Mouse (Mus musculus) spleen, adult 2 months (tissue): ENCODE data around the gene Gm44511. TPM values are rescaled to one million over a fixed set of nuclear protein-coding genes. Genes with fewer than 3 reads are reported as not detected.

ENCODE experiments used
- DNase-seq, 2 experiments: peaks; one replicate each; pipeline versions ENCODE4 v3.0.0 to v3.0.0-alpha.2; 2012 to 2021; ENCODE audit warnings: low spot score in 2 of 2, low read depth in 1 of 2
- H3K27ac ChIP-seq: fragments of 200-500 bp; 2 replicates; pipeline ENCODE4 v1.5.1; 2012; ENCODE audit warnings: low read length, inconsistent platforms; ENCODE audit not compliant: insufficient read depth
- H3K27me3 ChIP-seq: fragments of 200-500 bp; 2 replicates; pipeline ENCODE4 v1.6.1; 2012; ENCODE audit warnings: mild to moderate bottlenecking, moderate library complexity, low read length, inconsistent platforms; ENCODE audit not compliant: control insufficient read depth, insufficient read depth
- H3K36me3 ChIP-seq: fragments of 200-500 bp; 2 replicates; pipeline ENCODE4 v1.6.1; 2012; ENCODE audit warnings: mild to moderate bottlenecking, low read length, inconsistent platforms; ENCODE audit not compliant: control insufficient read depth, insufficient read depth
- H3K4me1 ChIP-seq: fragments of 200-500 bp; 2 replicates; pipeline ENCODE4 v1.6.1; 2011; ENCODE audit warnings: inconsistent platforms; ENCODE audit not compliant: control insufficient read depth, insufficient read depth, insufficient read length
- H3K4me3 ChIP-seq: fragments of 200-500 bp; 2 replicates; pipeline ENCODE4 v1.5.1; 2011; ENCODE audit warnings: mild to moderate bottlenecking, inconsistent platforms; ENCODE audit not compliant: insufficient read depth, insufficient read length; ENCODE audit errors: extremely low read depth
- CTCF ChIP-seq: fragments of 200-500 bp; IDR thresholded peaks from 2 replicates; pipeline ENCODE4 v1.5.1; 2011; ENCODE audit warnings: mild to moderate bottlenecking, inconsistent platforms; ENCODE audit not compliant: insufficient read depth, insufficient read length, insufficient replicate concordance; ENCODE audit errors: extremely low read depth
- POLR2A ChIP-seq: fragments of 200-500 bp; IDR thresholded peaks from 2 replicates; pipeline ENCODE4 v1.6.1; 2011; ENCODE audit warnings: low read depth, low read length, inconsistent platforms
- WGBS: fragments of 180-500 bp; shearing (Covaris S2); methylation state at CpG from one replicate; pipeline ENCODE4 v1.1.7; 2018; 5-methylcytosine and 5-hydroxymethylcytosine counted together
- polyA plus RNA-seq: library from polyadenylated mRNA; depleted of rRNA; stranded (reverse); fragments of >200 nt; gene quantifications from 2 replicates; pipeline ENCODE4 v1.2.3, GENCODE M21; 2012; rRNA removed

Gm44511 gene
- polyA plus RNA-seq = 0.23 and 0.53 TPM in 2 replicates

GRCm38 (mm10) chr6:128826132-128826531, at the start of gene Gm44511, which contains the start of gene Klrb1b:
TSS of gene Gm44511 (minus strand) at chr6:128826315.
TSS of gene Klrb1b (minus strand) at chr6:128826331.
- TF ChIP-seq POLR2A (no peak), CTCF (no peak)
- no peaks in the 10 kb centered on the region for H3K27me3 ChIP-seq
- 77% methylated on average over 6 of the region's 6 CpGs for WGBS
- no peak within 1 kb of the TSS for H3K27ac ChIP-seq
- no peak within 1 kb of the TSS for H3K4me3 ChIP-seq
- DNase-seq = no peak
- H3K36me3 ChIP-seq = no peaks in the 10 kb centered on the region
- H3K4me1 ChIP-seq = no peaks in the 10 kb centered on the region

GRCm38 (mm10) chr6:128871910-128872610, 45.9 kb upstream of the Gm44511 start:
- no peaks in the 10 kb centered on the region for H3K27me3 ChIP-seq
- WGBS = 84% methylated on average over 1 of the region's 1 CpGs
- no peak for TF ChIP-seq POLR2A
- TF ChIP-seq CTCF = no peak
- no peak overlapping the region for H3K27ac ChIP-seq
- no peak for DNase-seq
- H3K4me1 ChIP-seq = peaks cover 5% of the 10 kb centered on the region
- H3K36me3 ChIP-seq = no peaks in the 10 kb centered on the region; the same call in 1 of the 2 replicates
- H3K4me3 ChIP-seq = no peak overlapping the region

GRCm38 (mm10) chr6:128868861-128869260, 42.7 kb upstream of the Gm44511 start:
- Histone ChIP-seq H3K27ac (no peak overlapping the region; the same call in 1 of the 2 replicates), H3K4me3 (no peak overlapping the region), H3K4me1 (peaks cover 5% of the 10 kb centered on the region), H3K36me3 (no peaks in the 10 kb centered on the region; the same call in 1 of the 2 replicates), H3K27me3 (no peaks in the 10 kb centered on the region)
- no peak for TF ChIP-seq POLR2A
- no peak for TF ChIP-seq CTCF
- 43% methylated on average over 3 of the region's 3 CpGs for WGBS
- no peak for DNase-seq

- no peak overlapping the region for H3K4me3 ChIP-seq
- peaks cover 2% of the 10 kb centered on the region; the same call in 1 of the 2 replicates for H3K36me3 ChIP-seq
- H3K27ac ChIP-seq = peak overlapping the region; percentile 20
- peaks cover 13% of the 10 kb centered on the region; the same call in 1 of the 2 replicates for H3K4me1 ChIP-seq
- TF ChIP-seq CTCF = no peak
- TF ChIP-seq POLR2A = no peak
- H3K27me3 ChIP-seq = no peaks in the 10 kb centered on the region
- WGBS = 88% methylated on average over 2 of the region's 2 CpGs
- DNase-seq = no peak
These were observed 31.9 kb upstream of the Gm44511 start for GRCm38 (mm10) chr6:128857976-128858375.

- peak overlapping the region; percentile 58 for H3K27ac ChIP-seq
These were observed 30.1 kb upstream of the Gm44511 start for GRCm38 (mm10) chr6:128856250-128856649.

DNA sequence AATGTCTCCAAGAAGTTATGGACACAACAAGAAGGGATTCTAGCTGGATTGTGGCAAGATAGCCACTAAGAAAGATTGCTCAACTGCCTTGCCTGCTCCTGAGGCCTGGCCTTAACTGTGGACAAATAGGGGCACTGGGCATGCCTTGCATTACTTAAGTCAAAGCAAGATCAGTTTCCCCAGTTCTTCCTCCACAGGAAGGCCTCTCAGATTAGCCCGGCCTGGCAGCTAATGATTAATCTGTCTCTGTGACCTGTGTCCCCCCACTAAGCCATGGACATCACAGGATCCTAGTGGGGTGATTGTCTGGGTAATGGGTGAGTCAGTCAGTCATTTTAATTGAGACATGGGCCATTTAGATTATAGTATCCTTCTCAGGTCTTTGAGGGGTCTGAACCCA, 29.4 kb upstream of the Gm44511 start:
- Histone ChIP-seq H3K4me3 (no peak overlapping the region), H3K27ac (peak overlapping the region; percentile 72; the same call in 1 of the 2 replicates), H3K27me3 (no peaks in the 10 kb centered on the region), H3K36me3 (peaks cover 2% of the 10 kb centered on the region; the same call in 1 of the 2 replicates), H3K4me1 (peaks cover 26% of the 10 kb centered on the region; the same call in 1 of the 2 replicates)
- WGBS = 75% methylated on average over 1 of the region's 1 CpGs
- TF ChIP-seq POLR2A (no peak), CTCF (no peak)
- DNase-seq = no peak

More at GRCm38 (mm10) chr6:128856250-128856649, 30.1 kb upstream of the Gm44511 start:
- peak in 1 of 2 experiments; percentile 71 for DNase-seq
- H3K36me3 ChIP-seq = peaks cover 2% of the 10 kb centered on the region; the same call in 1 of the 2 replicates
- TF ChIP-seq POLR2A (no peak), CTCF (no peak)
- WGBS = 14% methylated on average over 5 of the region's 5 CpGs
- no peak overlapping the region for H3K4me3 ChIP-seq
- H3K27me3 ChIP-seq = no peaks in the 10 kb centered on the region
- peaks cover 26% of the 10 kb centered on the region; the same call in 1 of the 2 replicates for H3K4me1 ChIP-seq
